Mouse (Mus musculus) liver, embryonic 14.5 days (tissue): ENCODE measurements around the gene Ccdc32. TPM values are rescaled to one million over a fixed set of nuclear protein-coding genes. Genes with fewer than 3 reads are reported as not detected.
A peak's percentile ranks its signal among the peaks of the same experiment; 100 is the strongest.

Experiments used
- ATAC-seq: fragments of 200-750 bp; cut with Nextera tagmentation; 2 replicates; pipeline ENCODE4 v1.8.0; 2017; ENCODE audit warnings: moderate number of reproducible peaks, mild to moderate bottlenecking, moderate library complexity; ENCODE audit not compliant: insufficient read depth
- DNase-seq, 3 experiments: peaks; one replicate each; pipeline ENCODE4 v3.0.0-alpha.2; 2012 to 2013; ENCODE audit warnings: low read depth in 3 of 3, low spot score in 3 of 3
- H3K27ac ChIP-seq: fragments of 300-500 bp; sonication (generic); 2 replicates; pipeline ENCODE4 v1.5.1; 2014; ENCODE audit warnings: moderate library complexity, mild to moderate bottlenecking, control low read depth, inconsistent platforms
- H3K27me3 ChIP-seq: fragments of 300-500 bp; sonication (generic); 2 replicates; pipeline ENCODE4 v1.6.1; 2014; ENCODE audit warnings: mild to moderate bottlenecking, low read length, moderate library complexity; ENCODE audit not compliant: control insufficient read depth, insufficient read depth
- H3K36me3 ChIP-seq: fragments of 300-500 bp; sonication (generic); replicated peaks from 2 replicates; pipeline ENCODE4 v1.6.1; 2014; ENCODE audit warnings: low read depth; ENCODE audit not compliant: control insufficient read depth, insufficient read depth
- H3K4me1 ChIP-seq, 2 experiments: fragments of 200-500 bp in 1 of 2; fragments of 300-500 bp in 1 of 2; sonication (generic) in 1 of 2; replicated peaks; 2 replicates each; pipeline ENCODE4 v1.6.1; 2012 to 2014; ENCODE audit warnings: antibody characterized with exemption in 1 of 2, inconsistent platforms in 1 of 2, low read length in 1 of 2; ENCODE audit not compliant: control insufficient read depth in 2 of 2, insufficient read depth in 2 of 2
- H3K4me2 ChIP-seq: fragments of 300-500 bp; sonication (generic); 2 replicates; pipeline ENCODE4 v1.6.1; 2014; ENCODE audit warnings: low read depth, mild to moderate bottlenecking, control low read depth, moderate library complexity
- H3K4me3 ChIP-seq, 2 experiments: fragments of 200-500 bp in 1 of 2; fragments of 300-500 bp in 1 of 2; sonication (generic) in 1 of 2; 2 replicates each; pipeline ENCODE4 v1.5.1; 2012 to 2014; ENCODE audit warnings: low read depth in 2 of 2, low read length in 2 of 2, mild to moderate bottlenecking in 2 of 2, control low read depth in 1 of 2, inconsistent platforms in 1 of 2, moderate library complexity in 1 of 2; ENCODE audit not compliant: insufficient read depth in 1 of 2
- H3K9ac ChIP-seq: fragments of 300-500 bp; sonication (generic); replicated peaks from 2 replicates; pipeline ENCODE4 v1.6.1; 2014; ENCODE audit warnings: mild to moderate bottlenecking, control low read depth, moderate library complexity
- H3K9me3 ChIP-seq: fragments of 300-500 bp; sonication (generic); 2 replicates; pipeline ENCODE4 v1.6.1; 2016; ENCODE audit warnings: low read length, mixed read lengths; ENCODE audit not compliant: control insufficient read depth
- CTCF ChIP-seq: IDR thresholded peaks from 2 replicates; pipeline ENCODE4 v1.5.1; 2016; ENCODE audit warnings: antibody characterized with exemption, low read depth, control low read depth
- EP300 ChIP-seq: IDR thresholded peaks from 2 replicates; pipeline ENCODE4 v1.6.1; 2016; ENCODE audit warnings: antibody characterized with exemption, low read depth
- WGBS: fragments of 180-500 bp; shearing (Covaris S2); extraction: QIAGEN DNeasy Blood & Tissue Kit; methylation state at CpG from one replicate; pipeline ENCODE4 v1.1.7; 2014; ENCODE audit not compliant: insufficient replicate concordance; 5-methylcytosine and 5-hydroxymethylcytosine counted together
- polyA plus RNA-seq, 2 experiments: library from polyadenylated mRNA; depleted of rRNA in 1 of 2; stranded (reverse) in 1 of 2; unstranded in 1 of 2; fragments of >200 nt; fragmentation: Nextera tagmentation in 1 of 2; extraction: Ambion mirVana in 1 of 2; gene quantifications; 2 replicates each; pipeline versions ENCODE4 v1.2.1 to v1.2.3; 2012 to 2014

Ccdc32 gene
- polyA plus RNA-seq, 2 experiments = 6.9 to 12.6 TPM

- DNase-seq (peak; percentile 54 to 62 (median 61)), ATAC-seq (peak; percentile 71)
- Histone ChIP-seq H3K4me2 (peak overlapping the region; percentile 74), H3K9me3 (no peaks in the 10 kb centered on the region), H3K9ac (peak overlapping the region; percentile 37), H3K27me3 (peaks cover 32% of the 10 kb centered on the region), H3K4me3 (peak overlapping the region; percentile 40 to 46), H3K36me3 (no peaks in the 10 kb centered on the region), H3K27ac (no peak overlapping the region), H3K4me1 (peaks cover 9 to 22% of the 10 kb centered on the region in 2 experiments)
- peak; percentile 97 for TF ChIP-seq CTCF
- no peak; the same call in 1 of the 2 replicates for TF ChIP-seq EP300
- WGBS = under 1% methylated on average over 33 of the region's 33 CpGs
Observed at GRCm38 (mm10) chr2:118972687-118973376, 56.4 kb downstream of the Ccdc32 start.

GRCm38 (mm10) chr2:118972048-118972447 lies 57.1 kb downstream of the Ccdc32 start:
- Histone ChIP-seq H3K27me3 (peaks cover 24% of the 10 kb centered on the region), H3K9me3 (no peaks in the 10 kb centered on the region), H3K27ac (no peak overlapping the region), H3K36me3 (no peaks in the 10 kb centered on the region), H3K4me1 (peaks cover 9 to 22% of the 10 kb centered on the region in 2 experiments), H3K4me3 (no peak overlapping the region), H3K4me2 (peak overlapping the region; percentile 74), H3K9ac (no peak overlapping the region)
- TF ChIP-seq CTCF (no peak), EP300 (no peak)
- DNase-seq (no peak), ATAC-seq (no peak)
- 57% methylated on average over 5 of the region's 5 CpGs for WGBS

- H3K4me1 ChIP-seq = peaks cover 5 to 12% of the 10 kb centered on the region in 2 experiments; a peak in 3 of 4 replicates
- H3K36me3 ChIP-seq = no peaks in the 10 kb centered on the region
- no peaks in the 10 kb centered on the region for H3K9me3 ChIP-seq
- no peak for DNase-seq
- H3K4me3 ChIP-seq = no peak overlapping the region
- no peak overlapping the region for H3K4me2 ChIP-seq
- H3K27me3 ChIP-seq = peaks cover 2% of the 10 kb centered on the region
- ATAC-seq = peak; percentile 39; the same call in 1 of the 2 replicates
- H3K27ac ChIP-seq = no peak overlapping the region
- TF ChIP-seq CTCF (no peak), EP300 (0 out of 2 replicates have a peak, but pooled peaks have one; percentile 31)
- 55% methylated on average over 11 of the region's 11 CpGs for WGBS
- H3K9ac ChIP-seq = no peak overlapping the region
Observed at GRCm38 (mm10) chr2:118969585-118970147, 59.5 kb downstream of the Ccdc32 start.

Other genes starting within 250 kb of the Ccdc32 start
- gene Disp2, start 249.7 kb downstream of the Ccdc32 start, polyA plus RNA-seq (2012; rRNA removed) = 0.21 and 0.40 TPM in 2 replicates
- 0.25 and 0.27 TPM in 2 replicates for gene Disp2, start 249.7 kb downstream of the Ccdc32 start, polyA plus RNA-seq (2014; fragmentation: Nextera tagmentation; extraction: Ambion mirVana)
- gene Knstrn, start 215.4 kb downstream of the Ccdc32 start, polyA plus RNA-seq (2012; rRNA removed) = 22.9 and 50.8 TPM in 2 replicates
- 84.7 and 88.1 TPM in 2 replicates for gene Knstrn, start 215.4 kb downstream of the Ccdc32 start, polyA plus RNA-seq (2014; fragmentation: Nextera tagmentation; extraction: Ambion mirVana)
- gene Ivd, start 167.4 kb downstream of the Ccdc32 start, polyA plus RNA-seq (2012; rRNA removed) = 23.1 and 26.3 TPM in 2 replicates
- 23.3 and 27.4 TPM in 2 replicates for gene Ivd, start 167.4 kb downstream of the Ccdc32 start, polyA plus RNA-seq (2014; fragmentation: Nextera tagmentation; extraction: Ambion mirVana)
- gene Bahd1, start 129.0 kb downstream of the Ccdc32 start, polyA plus RNA-seq (2012; rRNA removed) = 4.9 and 5.2 TPM in 2 replicates
- gene Bahd1, start 129.0 kb downstream of the Ccdc32 start, polyA plus RNA-seq (2014; fragmentation: Nextera tagmentation; extraction: Ambion mirVana) = 0.83 and 1.0 TPM in 2 replicates
- 3.6 and 3.7 TPM in 2 replicates for gene Chst14, start 102.9 kb downstream of the Ccdc32 start, polyA plus RNA-seq (2012; rRNA removed)
- gene Chst14, start 102.9 kb downstream of the Ccdc32 start, polyA plus RNA-seq (2014; fragmentation: Nextera tagmentation; extraction: Ambion mirVana) = 4.2 and 4.3 TPM in 2 replicates
- 3.6 and 4.0 TPM in 2 replicates for gene Rpusd2, start 5.4 kb upstream of the Ccdc32 start, polyA plus RNA-seq (2012; rRNA removed)
- gene Rpusd2, start 5.4 kb upstream of the Ccdc32 start, polyA plus RNA-seq (2014; fragmentation: Nextera tagmentation; extraction: Ambion mirVana) = 2.3 and 3.0 TPM in 2 replicates
- gene Knl1, start 17.7 kb upstream of the Ccdc32 start, polyA plus RNA-seq (2012; rRNA removed) = 3.4 and 6.2 TPM in 2 replicates
- 45.5 and 49.7 TPM in 2 replicates for gene Knl1, start 17.7 kb upstream of the Ccdc32 start, polyA plus RNA-seq (2014; fragmentation: Nextera tagmentation; extraction: Ambion mirVana)
- gene Rad51, start 83.4 kb upstream of the Ccdc32 start, polyA plus RNA-seq (2012; rRNA removed) = 20.4 and 28.7 TPM in 2 replicates
- gene Rad51, start 83.4 kb upstream of the Ccdc32 start, polyA plus RNA-seq (2014; fragmentation: Nextera tagmentation; extraction: Ambion mirVana) = 33.9 and 35.7 TPM in 2 replicates
- gene Rmdn3, start 127.6 kb upstream of the Ccdc32 start, polyA plus RNA-seq (2012; rRNA removed) = 15.0 and 22.8 TPM in 2 replicates
- 42.2 and 47.6 TPM in 2 replicates for gene Rmdn3, start 127.6 kb upstream of the Ccdc32 start, polyA plus RNA-seq (2014; fragmentation: Nextera tagmentation; extraction: Ambion mirVana)
- gene Gchfr, start 138.4 kb upstream of the Ccdc32 start, polyA plus RNA-seq (2012; rRNA removed) = 35.4 and 59.7 TPM in 2 replicates
- 75.9 and 80.3 TPM in 2 replicates for gene Gchfr, start 138.4 kb upstream of the Ccdc32 start, polyA plus RNA-seq (2014; fragmentation: Nextera tagmentation; extraction: Ambion mirVana)
- gene Gm14137, start 145.1 kb upstream of the Ccdc32 start, polyA plus RNA-seq (2012; rRNA removed) = not detected in 2 replicates
- 0.05 TPM in 1 of 2 replicates, not detected in the other for gene Gm14137, start 145.1 kb upstream of the Ccdc32 start, polyA plus RNA-seq (2014; fragmentation: Nextera tagmentation; extraction: Ambion mirVana)
- 19.4 and 20.5 TPM in 2 replicates for gene Zfyve19, start 179.2 kb upstream of the Ccdc32 start, polyA plus RNA-seq (2012; rRNA removed)
- gene Zfyve19, start 179.2 kb upstream of the Ccdc32 start, polyA plus RNA-seq (2014; fragmentation: Nextera tagmentation; extraction: Ambion mirVana) = 16.4 and 18.2 TPM in 2 replicates
- gene Dnajc17, start 179.4 kb upstream of the Ccdc32 start, polyA plus RNA-seq (2012; rRNA removed) = 4.6 and 9.5 TPM in 2 replicates
- 5.4 and 6.9 TPM in 2 replicates for gene Dnajc17, start 179.4 kb upstream of the Ccdc32 start, polyA plus RNA-seq (2014; fragmentation: Nextera tagmentation; extraction: Ambion mirVana)
- not detected in 2 replicates for gene Ppp1r14d, start 200.5 kb upstream of the Ccdc32 start, polyA plus RNA-seq (2012; rRNA removed)
- gene Ppp1r14d, start 200.5 kb upstream of the Ccdc32 start, polyA plus RNA-seq (2014; fragmentation: Nextera tagmentation; extraction: Ambion mirVana) = not detected in 2 replicates
- gene Spint1, start 208.0 kb upstream of the Ccdc32 start, polyA plus RNA-seq (2012; rRNA removed) = 0.11 and 0.27 TPM in 2 replicates
- 0.11 and 0.13 TPM in 2 replicates for gene Spint1, start 208.0 kb upstream of the Ccdc32 start, polyA plus RNA-seq (2014; fragmentation: Nextera tagmentation; extraction: Ambion mirVana)
- 0.02 TPM in 1 of 2 replicates, not detected in the other for gene Rhov, start 241.9 kb upstream of the Ccdc32 start, polyA plus RNA-seq (2012; rRNA removed)
- gene Rhov, start 241.9 kb upstream of the Ccdc32 start, polyA plus RNA-seq (2014; fragmentation: Nextera tagmentation; extraction: Ambion mirVana) = not detected in 2 replicates